Mouse (Mus musculus): ENCODE results near the gene Mthfsd.
A peak's percentile ranks its signal among the peaks of the same experiment; 100 is the strongest.

The Mthfsd gene

GRCm38 (mm10) chr8:121122368-121122767 is 14.2 kb upstream of the Mthfsd start:
- DNase-seq (ENCODE audit: low read depth, low spot score), result no peak

- no peak for DNase-seq (ENCODE audit: low read depth, low spot score)
Observed at GRCm38 (mm10) chr8:121121704-121122103, 13.5 kb upstream of the Mthfsd start.

GRCm38 (mm10) chr8:121120456-121121419 is 12.5 kb upstream of the Mthfsd start:
- no peak for DNase-seq (ENCODE audit: low read depth, low spot score)

- DNase-seq (ENCODE audit: low read depth, low spot score), result no peak
Observed at GRCm38 (mm10) chr8:121119635-121120455, 11.7 kb upstream of the Mthfsd start.

- DNase-seq (ENCODE audit: low read depth, low spot score), result no peak
Observed at GRCm38 (mm10) chr8:121118634-121119420, 10.6 kb upstream of the Mthfsd start.

- DNase-seq (ENCODE audit: low read depth, low spot score), result no peak
Observed at GRCm38 (mm10) chr8:121117906-121118305, 9.7 kb upstream of the Mthfsd start.

GRCm38 (mm10) chr8:121117186-121117651 is 9.0 kb upstream of the Mthfsd start:
- DNase-seq (ENCODE audit: low read depth, low spot score), result no peak

GRCm38 (mm10) chr8:121116591-121117185 is 8.5 kb upstream of the Mthfsd start:
- no peak for DNase-seq (ENCODE audit: low read depth, low spot score)

GRCm38 (mm10) chr8:121115948-121116347 is 7.8 kb upstream of the Mthfsd start, which contains the start of gene Foxc2:
Gene Foxc2, plus strand, starts transcription at chr8:121116171.
- peak; percentile 63 for DNase-seq (ENCODE audit: low read depth, low spot score)

GRCm38 (mm10) chr8:121115136-121115535 is 6.9 kb upstream of the Mthfsd start:
- no peak for DNase-seq (ENCODE audit: low read depth, low spot score)

- DNase-seq (ENCODE audit: low read depth, low spot score), result peak; percentile 81
Observed at GRCm38 (mm10) chr8:121113261-121113660, 5.1 kb upstream of the Mthfsd start.

GRCm38 (mm10) chr8:121111145-121111907 is 3.1 kb upstream of the Mthfsd start:
- no peak for DNase-seq (ENCODE audit: low read depth, low spot score)

GRCm38 (mm10) chr8:121108657-121109056 is 465 bp upstream of the Mthfsd start:
- no peak for DNase-seq (ENCODE audit: low read depth, low spot score)

- DNase-seq (ENCODE audit: low read depth, low spot score), result no peak
Observed at GRCm38 (mm10) chr8:121104049-121104818, 4.0 kb downstream of the Mthfsd start.

- no peak for DNase-seq (ENCODE audit: low read depth, low spot score)
Observed at GRCm38 (mm10) chr8:121093496-121093895, 14.7 kb downstream of the Mthfsd start.

GRCm38 (mm10) chr8:121092627-121093026 is 15.6 kb downstream of the Mthfsd start:
- peak; percentile 55 for DNase-seq (ENCODE audit: low read depth, low spot score)

GRCm38 (mm10) chr8:121092141-121092540 is 16.1 kb downstream of the Mthfsd start:
- DNase-seq (ENCODE audit: low read depth, low spot score), result no peak

GRCm38 (mm10) chr8:121090716-121091115 is 17.5 kb downstream of the Mthfsd start:
- DNase-seq (ENCODE audit: low read depth, low spot score), result no peak

- DNase-seq (ENCODE audit: low read depth, low spot score), result no peak
Observed at GRCm38 (mm10) chr8:121089631-121090380, 18.4 kb downstream of the Mthfsd start.
